Mouse (Mus musculus): Measurements from ENCODE around the gene Ubtf. TPM values are rescaled to one million over a fixed set of nuclear protein-coding genes. Genes with fewer than 3 reads are reported as not detected.
A peak's percentile ranks its signal among the peaks of the same experiment; 100 is the strongest.

The Ubtf gene
- total RNA-seq, 2 experiments from 2014 or later, result 57.2 to 60.4 TPM

GRCm38 (mm10) chr11:102279595-102279994, 39.9 kb downstream of the Ubtf start:
- no peak for DNase-seq
- intact Hi-C loops (cut with DNase I), result no loop called here

GRCm38 (mm10) chr11:102277754-102278153, 41.8 kb downstream of the Ubtf start:
- DNase-seq, result no peak
- intact Hi-C loops (cut with DNase I), result no loop called here

GRCm38 (mm10) chr11:102276411-102276915, 43.1 kb downstream of the Ubtf start:
- DNase-seq, result no peak
- intact Hi-C loops (cut with DNase I), result no loop called here

- intact Hi-C loops (cut with DNase I), result loop anchor here (5.0 kb wide), 1 partner anchor 206 kb away; no protein-coding TSS in a partner anchor
- DNase-seq, result no peak
Observed at GRCm38 (mm10) chr11:102268520-102269244, 50.9 kb downstream of the Ubtf start, which contains the start of gene Asb16. Asb16 (plus strand) TSS chr11:102268743.

GRCm38 (mm10) chr11:102267480-102267879, 52.1 kb downstream of the Ubtf start:
- DNase-seq, result peak; percentile 72 to 73
- intact Hi-C loops (cut with DNase I), result loop anchor here (2.0 to 5.0 kb wide), 3 partner anchors 111 to 205 kb away; partner anchors contain the start of gene Tmem101

- intact Hi-C loops (cut with DNase I), result loop anchor here (2.0 to 5.0 kb wide), 3 partner anchors 110 to 204 kb away; partner anchors contain the start of gene Tmem101
- no peak for DNase-seq
Observed at GRCm38 (mm10) chr11:102266631-102267355, 52.7 kb downstream of the Ubtf start.

- DNase-seq, result no peak
- intact Hi-C loops (cut with DNase I), result loop anchor here (2.0 to 5.0 kb wide), 3 partner anchors 109 to 204 kb away; partner anchors contain the start of gene Tmem101
Observed at GRCm38 (mm10) chr11:102265816-102266215, 53.7 kb downstream of the Ubtf start.

GRCm38 (mm10) chr11:102263211-102263610, 56.3 kb downstream of the Ubtf start:
- no peak for DNase-seq
- intact Hi-C loops (cut with DNase I), result no loop called here

GRCm38 (mm10) chr11:102258521-102258920, 61.0 kb downstream of the Ubtf start:
- no peak for DNase-seq
- intact Hi-C loops (cut with DNase I), result no loop called here

- intact Hi-C loops (cut with DNase I), result no loop called here
- no peak for DNase-seq
Observed at GRCm38 (mm10) chr11:102258095-102258494, 61.4 kb downstream of the Ubtf start.

- intact Hi-C loops (cut with DNase I), result no loop called here
- DNase-seq, result no peak
Observed at GRCm38 (mm10) chr11:102257514-102257913, 62.0 kb downstream of the Ubtf start.

Other genes starting within 250 kb of the Ubtf start
- gene Mpp2, start 231.2 kb downstream of the Ubtf start, total RNA-seq (2021), result 1 to 10 TPM; 2.1 to 3.1 TPM
- gene Ppy, start 218.4 kb downstream of the Ubtf start, total RNA-seq (2021), result not detected
- gene Pyy, start 211.9 kb downstream of the Ubtf start, total RNA-seq (2021), result not detected
- gene Nags, start 174.2 kb downstream of the Ubtf start, total RNA-seq (2021), result not detected
- gene Tmem101, start 163.3 kb downstream of the Ubtf start, total RNA-seq (2021), result 10 to 100 TPM; 13.0 to 13.7 TPM
- gene Lsm12, start 134.4 kb downstream of the Ubtf start, total RNA-seq (2021), result 10 to 100 TPM; 44.7 to 52.6 TPM
- gene G6pc3, start 130.1 kb downstream of the Ubtf start, total RNA-seq (2021), result 10 to 100 TPM; 45.1 to 47.3 TPM
- gene Hdac5, start 89.6 kb downstream of the Ubtf start, total RNA-seq (2021), result 100 to 1,000 TPM; 141 to 143 TPM
- under 1 TPM; 0.14 to 0.25 TPM for gene BC030867, start 70.9 kb downstream of the Ubtf start, total RNA-seq (2021)
- gene Asb16, start 51.0 kb downstream of the Ubtf start, total RNA-seq (2021), result 1 to 10 TPM in 1 of 2 experiments, under 1 TPM in 1; 0.73 to 1.1 TPM
- gene Tmub2, start 34.8 kb downstream of the Ubtf start, total RNA-seq (2021), result 10 to 100 TPM; 25.2 to 26.7 TPM
- gene Atxn7l3, start 23.1 kb downstream of the Ubtf start, total RNA-seq (2021), result 10 to 100 TPM; 22.9 to 24.2 TPM
- gene Slc4a1, start 46.5 kb upstream of the Ubtf start, total RNA-seq (2021), result 1 to 10 TPM; 2.1 to 7.8 TPM
- under 1 TPM in 1 of 2 experiments, not detected in 1; 0.19 TPM for gene Rundc3a, start 73.7 kb upstream of the Ubtf start, total RNA-seq (2021)
- 100 to 1,000 TPM; 174 to 183 TPM for gene Slc25a39, start 88.2 kb upstream of the Ubtf start, total RNA-seq (2021)
- 100 to 1,000 TPM; 113 to 122 TPM for gene Grn, start 110.6 kb upstream of the Ubtf start, total RNA-seq (2021)
- gene Fam171a2, start 127.9 kb upstream of the Ubtf start, total RNA-seq (2021), result 1 to 10 TPM; 4.3 to 5.2 TPM
- gene Itga2b, start 150.4 kb upstream of the Ubtf start, total RNA-seq (2021), result 1 to 10 TPM; 3.1 to 3.8 TPM
- gene Gpatch8, start 236.7 kb upstream of the Ubtf start, total RNA-seq (2021), result 10 to 100 TPM; 18.0 to 21.9 TPM

Data from heart, postnatal 36 days (tissue).